Mouse (Mus musculus): ENCODE data around the gene Plekha7.
A peak's percentile ranks its signal among the peaks of the same experiment; 100 is the strongest.

The Plekha7 gene

DNA sequence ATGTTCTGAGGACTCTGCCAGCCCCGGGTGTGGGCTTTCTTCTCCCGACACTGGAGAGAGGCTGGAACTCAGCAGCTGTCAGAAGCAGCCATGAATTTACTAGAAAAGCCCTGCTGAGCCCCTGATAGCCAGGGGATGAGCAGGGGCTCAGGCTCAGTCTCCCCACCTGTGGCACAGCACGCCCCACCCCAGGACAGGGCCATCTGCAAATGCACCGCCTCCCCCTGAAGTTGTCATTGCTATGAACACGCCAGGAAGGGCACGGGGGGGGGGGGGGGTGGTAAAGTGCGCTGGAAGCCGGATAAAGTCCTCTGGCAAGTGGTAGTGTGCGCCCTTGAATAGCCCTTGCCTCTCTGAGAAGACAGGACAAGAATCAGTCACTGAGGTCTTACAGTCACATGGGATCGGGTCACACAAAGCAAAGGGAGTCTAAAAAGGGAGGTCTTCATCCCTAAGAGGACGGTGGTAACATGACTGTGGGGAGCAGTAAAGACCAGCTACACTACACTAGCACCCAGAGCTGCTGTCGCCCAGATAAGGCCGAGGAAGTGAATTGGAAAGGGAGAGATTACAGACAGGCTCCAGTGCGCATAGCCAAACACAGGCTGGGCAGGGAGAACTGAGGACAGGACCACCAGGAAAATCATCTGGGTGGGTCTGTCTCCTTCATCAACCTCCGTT is 61.3 kb downstream of the Plekha7 start:
- DNase-seq, result no peak

DNA sequence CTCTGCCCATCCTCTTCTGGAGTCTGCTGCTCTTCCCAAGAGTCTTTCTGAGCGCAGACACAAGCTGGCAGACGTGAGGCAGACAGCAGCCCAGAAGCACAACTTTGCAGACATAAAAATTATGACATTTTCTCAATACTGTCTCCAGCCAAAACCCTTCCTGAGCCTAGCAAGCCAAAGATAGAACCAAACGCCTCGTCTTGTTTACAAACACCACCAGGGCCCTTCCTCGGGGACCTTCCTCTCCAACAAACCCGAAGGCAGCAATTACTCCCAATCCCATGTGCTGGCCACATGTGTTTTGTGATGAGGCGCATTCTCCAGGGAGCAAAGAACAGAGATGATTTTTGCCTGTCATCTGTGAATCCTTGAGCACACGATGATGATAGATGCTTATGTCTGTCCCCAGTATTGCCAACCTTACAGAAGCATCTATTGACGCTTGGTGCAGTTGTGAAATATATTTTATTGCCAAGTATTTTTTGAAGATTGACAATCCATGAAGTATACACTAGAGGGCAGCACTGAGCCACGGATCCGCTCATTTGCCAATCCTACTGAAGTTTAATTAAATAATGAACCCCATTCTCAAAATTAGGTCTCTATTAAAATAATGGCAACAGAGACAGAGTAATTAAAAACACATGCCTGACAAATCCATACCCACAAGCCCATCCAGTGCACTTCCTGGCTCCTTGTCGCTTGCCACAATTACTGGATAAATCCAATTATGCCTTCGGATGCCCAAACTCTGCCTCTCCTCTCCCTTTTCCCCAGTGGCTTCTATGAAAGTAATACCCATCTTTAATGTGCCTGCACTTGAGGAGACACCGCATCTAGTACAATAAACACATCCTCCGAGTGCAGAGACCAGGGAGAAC is 62.1 kb downstream of the Plekha7 start:
- no peak for DNase-seq

DNA sequence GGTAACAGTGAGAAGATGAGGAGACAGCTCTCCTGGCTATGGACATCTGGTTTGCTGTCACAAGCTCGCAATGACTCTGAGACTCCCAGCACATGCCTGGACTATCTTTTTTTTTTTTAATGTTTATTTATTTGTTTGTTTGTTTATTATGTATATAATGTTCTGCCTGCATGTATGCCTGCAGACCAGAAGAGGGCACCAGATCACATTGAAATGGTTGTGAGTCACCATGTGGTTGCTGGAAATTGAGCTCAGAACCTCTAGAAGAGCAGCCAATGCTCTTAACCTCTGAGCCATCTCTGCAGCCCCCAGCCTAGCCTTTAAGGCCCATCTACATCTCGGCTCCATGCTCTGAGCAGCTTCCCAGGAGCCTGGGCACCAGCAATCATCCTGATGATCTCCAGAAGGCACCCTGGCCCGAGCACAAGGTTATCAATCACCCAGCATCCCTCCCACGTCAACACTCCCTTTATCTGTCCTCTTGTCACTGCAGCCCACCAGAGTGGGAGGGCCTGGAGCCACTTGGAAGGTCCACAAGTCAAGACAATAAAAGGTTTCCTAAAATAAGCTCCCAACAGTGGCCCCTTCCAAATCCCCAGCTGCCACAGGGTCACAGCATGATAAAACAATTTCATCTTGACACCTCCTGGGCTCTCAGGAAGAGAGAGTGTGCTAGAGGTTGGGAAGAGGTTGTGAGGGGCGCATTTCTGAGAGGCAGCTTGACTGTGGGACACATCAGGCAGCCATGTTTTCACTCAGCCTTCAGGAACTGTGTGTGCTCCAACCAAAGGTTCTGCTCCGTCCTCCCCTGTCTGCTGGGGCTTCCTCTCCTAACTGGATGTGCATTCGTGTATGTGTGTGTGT is 63.6 kb downstream of the Plekha7 start:
- DNase-seq, result no peak

DNA sequence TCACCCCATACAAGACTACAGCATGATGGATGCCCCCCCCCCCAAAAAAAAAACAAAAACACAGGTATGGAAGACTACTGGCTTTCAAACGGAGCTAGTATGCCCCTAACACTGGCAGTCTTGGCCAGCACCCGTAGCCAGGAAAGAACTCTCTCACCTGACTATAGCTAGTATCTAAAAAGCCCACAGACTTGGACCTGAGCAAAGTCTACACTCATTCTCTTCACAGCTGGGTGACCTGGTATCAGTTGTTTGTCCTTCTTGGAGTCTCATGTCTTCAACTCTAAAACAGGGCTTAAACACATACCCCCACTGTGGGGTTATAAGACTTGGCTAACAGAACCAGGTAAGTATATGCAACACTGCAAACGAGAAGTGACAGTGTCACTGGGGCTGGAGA is 65.4 kb downstream of the Plekha7 start:
- DNase-seq, result no peak

DNA sequence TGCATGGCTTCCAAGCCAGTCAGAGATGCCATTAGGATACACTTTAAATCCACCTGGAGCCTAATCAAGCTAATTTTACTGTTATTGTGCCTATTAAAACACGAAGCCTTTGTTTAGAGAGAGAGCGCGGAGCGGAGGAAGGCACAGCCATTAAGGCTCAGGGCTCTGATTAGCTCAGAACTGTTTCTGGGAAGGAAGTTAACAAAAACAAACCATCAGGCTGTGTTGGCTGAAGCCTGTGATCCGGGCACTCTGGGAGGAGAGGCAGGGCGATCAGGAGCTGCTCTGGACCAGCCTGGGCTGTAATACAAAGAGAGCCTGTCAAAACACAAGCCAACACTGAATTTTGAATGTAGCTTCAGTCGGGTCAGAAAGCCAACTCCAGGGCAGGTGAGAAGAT is 66.6 kb downstream of the Plekha7 start:
- DNase-seq, result no peak

DNA sequence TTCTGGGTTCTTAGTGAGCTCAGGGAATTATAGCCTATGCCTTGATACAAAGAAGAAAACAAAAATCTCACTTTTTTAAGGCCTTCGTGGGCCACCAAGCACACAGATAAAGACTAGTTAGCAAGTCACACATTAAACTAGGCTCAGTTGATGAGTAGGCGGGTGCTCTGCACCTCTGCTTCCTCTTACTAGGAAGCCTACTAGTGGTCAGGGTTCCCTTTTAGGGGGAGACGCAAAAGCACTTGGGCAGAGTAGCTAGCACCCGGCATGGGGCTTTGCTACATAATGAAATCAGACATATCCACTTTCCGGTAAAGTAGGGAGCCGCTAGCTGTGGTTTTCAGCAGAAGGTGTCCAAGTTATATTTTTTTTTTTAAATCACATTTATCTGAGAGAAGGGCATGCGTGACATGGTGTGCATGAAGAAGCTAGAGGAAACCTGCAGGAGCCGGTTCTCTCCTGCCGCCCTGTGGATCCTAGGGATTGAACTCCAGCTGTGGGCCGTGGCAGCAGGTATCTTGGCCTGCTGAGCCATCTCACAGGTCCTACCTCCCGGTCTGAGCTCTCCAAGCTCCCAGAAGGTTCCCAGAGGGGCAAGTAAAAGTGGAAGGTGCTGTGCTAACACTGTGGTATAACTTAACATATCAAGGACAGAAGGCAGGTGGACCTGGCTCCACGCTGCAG is 67.2 kb downstream of the Plekha7 start:
- peak; percentile 46 for DNase-seq

DNA sequence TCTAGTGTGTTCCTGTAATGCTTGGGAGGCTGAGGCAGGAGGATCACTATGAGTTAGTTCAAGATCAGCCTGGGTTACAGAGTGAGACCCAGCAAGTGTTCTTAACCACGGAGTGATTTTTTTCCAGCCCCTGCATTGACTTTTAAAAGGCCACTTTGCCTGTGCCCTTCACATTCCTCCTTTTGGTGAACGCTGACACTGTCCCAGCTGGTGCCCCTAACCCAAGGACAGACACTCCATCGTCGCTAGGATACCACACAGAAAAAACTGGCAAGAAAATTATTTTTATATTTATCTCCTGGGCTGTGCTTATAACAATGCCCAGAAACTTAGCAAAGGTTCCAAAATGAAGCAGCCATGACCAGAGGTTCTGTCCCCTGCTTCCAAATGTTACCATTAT is 67.8 kb downstream of the Plekha7 start:
- no peak for DNase-seq

DNA sequence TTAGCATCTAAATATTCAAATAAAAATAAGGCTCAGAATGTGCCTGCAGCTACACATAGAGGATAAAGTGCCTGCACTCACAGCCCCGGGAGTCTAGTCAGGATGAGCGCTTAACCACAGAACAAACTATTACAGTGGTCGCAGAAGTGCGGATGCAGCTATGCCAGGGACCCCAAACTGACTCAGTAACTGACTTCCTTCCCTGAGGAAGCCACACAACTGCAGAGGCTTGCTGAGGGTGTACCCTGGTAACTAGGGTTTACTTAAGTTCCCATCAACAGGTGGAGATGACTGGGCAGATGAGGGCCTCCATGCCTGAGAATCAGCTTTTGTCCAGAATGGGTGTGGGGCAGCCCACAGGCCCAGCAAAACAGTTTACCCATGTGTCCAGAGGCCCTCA is 69.9 kb downstream of the Plekha7 start:
- DNase-seq, result no peak

DNA sequence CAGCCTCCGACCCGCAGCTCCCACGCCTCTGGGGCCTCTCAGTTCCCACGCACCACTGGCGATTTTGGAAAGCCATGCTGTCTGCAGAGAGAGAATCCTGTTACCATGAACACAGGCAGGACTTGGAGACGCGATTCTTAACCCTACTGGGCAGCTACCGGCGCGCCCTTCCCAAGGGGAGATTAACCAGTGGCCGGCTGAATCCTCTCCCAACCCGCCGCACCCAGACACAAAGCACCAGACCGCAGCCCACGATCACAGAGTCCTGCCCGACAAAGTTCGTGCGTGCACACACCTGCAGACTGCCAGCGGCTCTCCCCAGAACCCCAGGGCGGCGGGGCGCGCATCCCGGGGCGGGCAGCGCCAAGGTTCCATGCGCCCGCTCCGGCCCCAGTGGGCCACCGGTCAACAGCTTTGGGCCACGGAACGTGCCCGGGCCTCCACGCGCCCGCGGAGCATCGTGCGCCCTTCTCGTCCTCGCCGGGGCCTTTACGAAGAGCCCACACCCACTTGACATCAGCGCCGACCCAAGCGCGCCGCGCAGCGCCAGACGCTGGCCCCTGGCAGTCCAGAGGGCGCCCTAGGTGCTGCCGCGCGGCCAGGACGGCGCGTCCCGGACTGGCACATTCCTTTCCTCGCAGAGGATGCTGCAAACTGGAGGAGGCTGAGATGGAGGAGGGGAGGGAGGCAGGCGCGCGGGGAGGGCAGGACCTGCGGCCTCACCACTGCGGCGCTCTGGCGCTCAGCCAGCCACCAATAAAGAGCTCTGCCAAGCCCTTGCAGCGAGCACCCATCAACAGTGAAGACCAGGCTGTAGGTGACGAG is 70.8 kb downstream of the Plekha7 start:
- DNase-seq, result peak; percentile 83

DNA sequence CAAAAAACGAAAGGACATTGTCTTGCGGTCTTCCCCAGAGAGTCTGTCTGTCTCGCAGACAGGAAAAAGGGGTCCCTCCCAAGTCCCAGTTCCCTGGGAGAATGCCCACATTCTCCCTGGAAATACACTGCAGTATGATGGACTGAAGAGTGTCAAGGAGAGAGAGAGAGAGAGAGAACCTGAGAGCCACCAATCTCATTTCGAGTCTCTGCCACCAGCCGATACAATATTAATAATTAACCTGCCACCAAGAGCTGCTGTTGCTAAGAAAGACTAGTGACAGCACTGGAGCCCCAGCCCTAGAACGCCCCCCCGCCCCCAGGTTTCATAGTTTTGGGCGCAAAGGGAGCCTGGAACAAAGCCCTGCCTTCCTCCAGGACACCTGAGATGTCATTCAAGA is 71.6 kb downstream of the Plekha7 start:
- DNase-seq, result no peak

DNA sequence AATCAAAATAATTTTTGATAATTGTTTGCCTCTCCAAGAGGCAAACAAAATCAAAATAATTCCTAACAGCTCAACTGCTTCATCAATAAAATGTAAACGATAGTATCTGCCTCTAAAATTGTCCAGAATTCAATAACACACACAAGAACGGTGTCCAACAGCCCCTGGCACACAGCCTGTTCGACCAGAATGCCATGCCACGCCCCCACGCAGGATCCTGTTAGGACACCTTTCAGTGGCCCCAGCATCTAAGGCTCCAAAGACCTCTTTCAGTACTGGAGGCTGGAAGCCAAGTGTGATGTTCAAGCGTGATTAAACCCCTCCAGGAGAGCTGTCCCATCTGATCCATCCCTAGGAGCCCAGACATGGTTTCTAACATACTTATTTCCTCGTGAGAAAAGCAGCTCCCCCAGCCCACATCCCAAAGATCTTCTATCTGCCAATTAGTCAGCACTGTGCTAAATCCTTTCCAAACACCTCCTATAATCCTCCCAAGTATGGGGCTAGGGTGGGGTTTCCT is 73.8 kb downstream of the Plekha7 start:
- DNase-seq, result no peak

DNA sequence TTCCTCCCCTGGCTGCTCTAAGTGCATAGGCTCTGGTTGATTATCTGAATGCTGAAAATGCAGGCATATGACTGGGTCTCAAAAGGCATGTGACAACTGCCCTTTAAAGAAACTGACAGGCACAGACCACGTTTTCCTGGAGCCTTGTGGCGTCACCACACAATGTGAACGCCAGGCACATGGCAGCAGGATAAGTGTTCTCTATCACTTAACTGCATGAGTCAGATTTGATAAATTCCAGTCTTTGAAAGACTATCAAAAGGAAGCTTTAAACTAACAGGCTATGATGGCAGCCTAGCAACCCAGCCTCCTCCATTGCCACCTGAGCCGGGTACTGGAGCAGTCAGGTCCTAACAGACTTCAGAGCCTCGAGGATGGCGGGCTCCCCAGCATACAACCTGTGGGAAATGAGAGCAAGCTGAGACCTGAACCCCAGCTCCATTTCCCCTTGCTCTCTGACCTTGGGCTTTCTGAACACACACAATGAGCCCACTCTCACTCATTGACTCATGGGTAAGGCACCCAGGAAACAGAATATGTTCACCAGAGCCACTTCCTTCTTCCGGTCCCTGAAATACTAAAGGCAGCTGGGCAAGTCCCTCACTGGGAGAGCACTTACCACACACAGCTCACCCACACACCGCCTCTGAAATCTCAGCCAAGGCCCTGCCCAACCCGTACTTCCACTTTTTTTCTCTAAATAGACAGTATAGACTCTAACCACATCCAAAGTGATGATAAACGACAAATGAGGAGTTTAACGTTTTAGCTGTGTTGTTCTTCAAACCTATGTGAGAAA is 77.2 kb downstream of the Plekha7 start:
- no peak for DNase-seq

DNA sequence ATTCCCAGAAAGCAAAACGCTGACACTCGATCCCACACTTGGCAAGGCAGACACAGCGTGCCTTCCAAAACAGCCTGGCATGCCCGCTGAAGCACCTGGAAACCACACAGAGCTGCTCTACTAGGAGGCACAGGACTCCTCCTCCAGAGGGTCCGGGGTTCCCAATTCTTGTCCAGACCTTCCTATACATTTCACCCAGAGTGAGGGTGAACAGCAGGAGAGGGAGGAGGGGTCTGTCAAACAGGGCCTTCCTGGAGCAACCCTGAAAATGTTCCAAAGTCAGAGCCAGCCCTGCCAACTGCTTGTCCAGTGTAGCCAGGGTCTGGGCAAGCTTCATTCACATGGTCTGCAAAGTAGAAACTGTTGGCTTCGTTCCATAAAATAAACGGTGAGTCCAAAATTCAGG is 81.3 kb downstream of the Plekha7 start:
- no peak for DNase-seq

DNA sequence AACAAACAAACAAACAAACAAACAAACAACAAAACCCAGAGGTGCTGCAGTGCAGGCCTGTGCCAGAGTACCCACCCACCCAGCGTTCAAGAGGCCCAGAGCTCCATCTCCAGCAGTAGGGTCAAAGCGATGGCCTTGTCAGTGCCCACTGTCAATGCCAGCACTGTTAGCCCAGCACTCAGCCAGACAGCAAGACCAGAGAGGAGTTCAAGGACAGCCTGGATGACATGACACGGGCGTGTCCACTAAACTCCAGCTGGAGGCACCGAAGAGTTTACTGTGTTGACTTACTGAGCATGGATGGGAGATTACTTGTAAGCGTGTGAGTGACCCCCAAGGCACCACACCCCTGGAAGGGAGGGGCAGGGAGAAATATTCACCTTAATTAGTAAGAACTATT is 81.9 kb downstream of the Plekha7 start:
- no peak for DNase-seq

DNA sequence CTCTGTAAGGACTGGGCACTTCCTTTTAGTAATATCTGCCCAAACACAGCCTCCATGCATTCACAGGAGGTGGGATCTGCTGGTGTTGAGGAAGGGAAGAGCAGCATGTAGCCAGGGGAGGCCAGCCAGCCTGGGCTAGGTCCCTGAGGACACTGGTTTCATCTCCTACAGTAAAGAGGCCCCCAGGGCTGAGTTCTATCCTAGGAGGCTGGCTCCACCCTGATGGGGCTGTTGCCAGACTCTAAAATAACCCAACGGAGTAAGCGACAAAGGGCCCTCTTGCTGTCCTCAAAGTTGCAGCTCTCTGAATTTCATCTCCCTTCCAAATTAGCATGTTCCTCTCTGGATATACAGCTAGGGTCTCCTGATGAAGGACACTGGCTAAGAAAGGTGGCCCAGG is 83.6 kb downstream of the Plekha7 start:
- DNase-seq, result no peak

DNA sequence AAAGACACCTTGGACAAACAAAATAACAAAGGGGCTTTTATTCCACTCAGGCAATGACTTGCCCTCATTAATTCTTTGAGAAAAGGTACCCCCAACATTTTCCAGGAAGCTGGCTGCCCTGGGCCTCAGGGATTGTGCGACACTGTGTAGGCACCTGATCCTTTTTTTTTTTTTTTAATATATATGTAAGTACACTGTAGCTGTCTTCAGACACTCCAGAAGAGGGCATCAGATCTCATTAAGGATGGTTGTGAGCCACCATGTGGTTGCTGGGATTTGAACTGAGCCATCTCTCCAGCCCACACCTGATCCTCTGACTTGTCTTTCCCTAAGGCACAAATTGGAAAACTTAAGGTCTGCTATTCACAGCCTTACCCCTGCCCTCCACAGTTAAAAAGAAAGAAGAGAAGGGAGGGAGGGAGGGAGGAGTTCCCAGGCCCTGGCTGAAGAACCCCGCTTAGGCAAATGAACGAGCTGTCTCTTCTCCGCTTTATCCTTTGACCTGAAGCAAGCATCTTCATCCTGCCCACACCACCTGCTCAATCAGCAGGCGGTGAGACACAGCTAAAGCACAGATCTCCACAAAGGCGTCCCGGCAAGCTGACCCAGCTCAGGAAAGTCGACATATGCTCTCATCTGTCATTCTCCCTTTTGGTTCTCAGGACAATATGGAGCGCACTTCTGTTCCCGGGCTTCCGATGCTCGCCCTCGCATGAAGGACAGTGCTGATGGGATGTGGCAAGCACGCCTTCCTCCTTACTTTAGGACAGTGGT is 85.0 kb downstream of the Plekha7 start:
- DNase-seq, result no peak

DNA sequence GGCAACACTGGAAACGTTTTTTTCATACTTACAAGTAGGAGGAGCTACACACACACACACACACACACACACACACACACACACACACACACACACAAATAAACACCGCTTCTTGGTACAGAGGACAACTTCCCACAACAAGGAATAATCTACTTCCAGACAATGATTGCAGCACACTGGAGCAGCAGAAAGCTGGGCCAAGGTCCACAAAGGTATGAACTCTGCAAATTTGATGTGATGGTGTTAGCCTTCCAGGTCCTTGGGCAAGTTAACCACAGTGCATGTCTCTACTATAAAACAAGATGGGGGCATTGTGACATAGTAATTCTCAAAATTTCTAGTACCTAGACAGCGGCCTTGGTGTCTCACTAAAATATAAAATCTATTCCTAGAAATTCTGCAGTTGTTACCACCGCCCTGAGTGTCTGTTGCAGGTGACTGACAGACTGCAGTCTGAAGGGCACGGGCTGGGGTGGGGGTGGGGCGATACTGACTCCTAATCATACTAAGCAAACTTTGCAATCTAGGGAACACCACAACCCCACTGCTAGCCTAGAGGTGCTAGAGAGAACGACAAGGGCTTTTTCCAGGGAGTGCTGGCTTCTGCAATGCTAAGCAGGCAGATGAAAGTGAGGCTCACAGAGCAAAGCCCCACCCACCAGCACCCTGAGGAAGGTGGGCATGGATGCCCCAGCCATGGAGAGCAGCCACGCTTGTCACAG is 85.7 kb downstream of the Plekha7 start:
- DNase-seq, result no peak

DNA sequence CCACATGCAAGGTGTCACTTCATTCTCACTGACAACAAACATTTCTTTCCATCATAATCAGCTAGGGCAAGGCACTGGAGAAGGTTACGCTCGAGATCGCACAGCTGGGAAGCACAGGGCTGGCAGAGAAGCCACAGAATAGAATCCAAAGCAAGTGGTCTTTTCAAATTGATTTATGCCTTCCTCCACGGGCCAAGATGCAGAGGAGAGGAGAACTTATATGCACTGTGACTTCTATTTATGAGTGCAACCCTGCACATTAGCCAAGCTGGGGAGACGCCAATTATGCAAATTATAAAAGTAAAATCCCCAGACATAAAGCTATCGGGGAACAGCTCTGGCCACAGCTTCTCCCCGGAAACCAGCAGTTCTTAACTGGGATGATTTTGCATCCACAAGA is 86.3 kb downstream of the Plekha7 start:
- peak; percentile 56 for DNase-seq

DNA sequence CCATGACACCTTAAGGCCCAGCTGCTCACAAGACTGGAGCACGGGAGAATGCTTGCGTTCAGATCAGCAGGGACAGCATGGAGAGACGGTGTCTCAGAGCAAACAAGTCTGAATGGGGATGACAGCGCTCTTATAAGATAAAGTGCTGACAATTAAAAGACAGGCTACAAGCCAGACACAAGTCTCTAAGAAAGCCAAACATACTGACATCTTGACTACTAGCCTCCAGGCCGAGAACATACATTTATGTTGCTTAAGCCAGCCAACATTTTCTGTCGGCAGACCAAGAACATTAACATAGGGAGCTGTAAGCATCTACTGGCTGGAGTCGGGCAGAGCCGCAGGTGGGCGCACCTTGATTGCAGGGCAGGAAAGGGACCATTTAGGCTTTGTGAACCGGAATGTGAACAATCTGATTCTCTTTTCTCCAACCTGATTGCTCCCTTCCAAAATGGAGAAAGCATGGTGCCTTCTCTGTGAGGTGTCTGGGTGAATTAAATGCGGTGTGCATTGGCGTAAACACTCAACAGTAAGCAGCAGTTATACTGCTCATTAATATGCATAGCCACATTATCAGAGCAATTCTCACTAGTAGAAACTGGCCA is 88.0 kb downstream of the Plekha7 start:
- no peak for DNase-seq
